Mouse (Mus musculus) hindbrain, embryonic 10.5 days (tissue): Measurements from ENCODE around the gene Trappc11. TPM values are rescaled to one million over a fixed set of nuclear protein-coding genes. Genes with fewer than 3 reads are reported as not detected.
"Not testable (repeated sequence)": the region's sequence is repeated elsewhere in the genome, so short reads cannot be mapped to it uniquely, and the experiment has no call there.

ENCODE experiments used
- DNase-seq: peaks from one replicate; pipeline ENCODE4 v3.0.0-alpha.2; 2017; ENCODE audit warnings: low spot score
- H3K27ac ChIP-seq: fragments of 300-500 bp; sonication (generic); 2 replicates; pipeline ENCODE4 v1.5.1; 2016; ENCODE audit warnings: mild to moderate bottlenecking, moderate library complexity
- H3K27me3 ChIP-seq: fragments of 300-500 bp; sonication (generic); 2 replicates; pipeline ENCODE4 v1.6.1; 2016; ENCODE audit warnings: mild to moderate bottlenecking; ENCODE audit not compliant: poor library complexity, insufficient read depth, severe bottlenecking
- H3K36me3 ChIP-seq: fragments of 300-500 bp; sonication (generic); 2 replicates; pipeline ENCODE4 v1.6.1; 2016; ENCODE audit warnings: mild to moderate bottlenecking, moderate library complexity
- H3K4me1 ChIP-seq: fragments of 300-500 bp; sonication (generic); replicated peaks from 2 replicates; pipeline ENCODE4 v1.6.1; 2016; ENCODE audit warnings: mild to moderate bottlenecking
- H3K4me3 ChIP-seq: fragments of 300-500 bp; sonication (generic); 2 replicates; pipeline ENCODE4 v1.5.1; 2016; ENCODE audit warnings: mild to moderate bottlenecking, moderate library complexity
- H3K9me3 ChIP-seq: fragments of 300-500 bp; sonication (generic); 2 replicates; pipeline ENCODE4 v1.6.1; 2016; ENCODE audit warnings: mild to moderate bottlenecking, moderate library complexity
- WGBS: fragments of 180-500 bp; shearing (Covaris S2); methylation state at CpG from one replicate; pipeline ENCODE4 v1.1.7; 2016; 5-methylcytosine and 5-hydroxymethylcytosine counted together
- polyA plus RNA-seq: library from polyadenylated mRNA; unstranded; fragments of >200 nt; fragmentation: Nextera tagmentation; extraction: Ambion mirVana; gene quantifications from 2 replicates; pipeline ENCODE4 v1.2.1, GENCODE M21; 2016

The Trappc11 gene
- polyA plus RNA-seq, 1 experiment from 2014 or later: 39.0 TPM

- Histone ChIP-seq H3K27ac (no peak overlapping the region), H3K4me3 (no peak overlapping the region), H3K27me3 (no peaks in the 10 kb centered on the region), H3K36me3 (no peaks in the 10 kb centered on the region), H3K4me1 (no peaks in the 10 kb centered on the region), H3K9me3 (peaks cover 19% of the 10 kb centered on the region)
- WGBS: 89% methylated on average over 10 of the region's 10 CpGs
- no peak for DNase-seq
Measured at GRCm38 (mm10) chr8:47461650-47462049, 71.6 kb downstream of the Trappc11 start.

DNA sequence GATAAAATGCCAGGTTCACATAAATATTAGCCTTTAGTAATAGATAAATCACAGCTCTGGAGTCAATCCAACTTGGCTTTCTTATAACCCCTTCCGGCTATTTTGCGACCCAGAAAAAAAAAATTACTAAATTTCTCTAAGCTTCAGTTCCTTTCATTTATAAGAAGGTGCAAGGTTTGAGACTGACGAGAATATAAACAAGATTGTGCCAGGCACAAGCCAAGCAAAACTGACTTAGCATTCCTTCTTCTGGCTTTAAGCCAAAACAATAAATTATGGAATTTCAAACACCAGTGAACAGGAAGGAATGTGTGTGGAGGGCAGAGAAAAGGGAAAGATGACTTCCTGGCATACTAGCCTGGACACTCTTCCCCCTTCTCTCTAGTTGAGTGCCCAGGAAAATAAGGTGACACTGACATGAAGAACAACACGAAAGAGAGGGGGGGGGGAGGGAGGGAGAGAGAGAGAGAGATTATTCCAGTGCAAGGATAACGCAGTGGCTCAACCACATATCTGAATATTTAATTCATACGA is 74.0 kb downstream of the Trappc11 start:
- WGBS: 89% methylated on average over 6 of the region's 6 CpGs
- peaks cover 18% of the 10 kb centered on the region for H3K9me3 ChIP-seq
- H3K4me1 ChIP-seq: no peaks in the 10 kb centered on the region
- no peaks in the 10 kb centered on the region for H3K27me3 ChIP-seq
- H3K27ac ChIP-seq: no peak overlapping the region
- H3K36me3 ChIP-seq: no peaks in the 10 kb centered on the region
- no peak for DNase-seq
- H3K4me3 ChIP-seq: no peak overlapping the region

- Histone ChIP-seq H3K4me3 (no peak overlapping the region), H3K27me3 (no peaks in the 10 kb centered on the region), H3K4me1 (no peaks in the 10 kb centered on the region), H3K9me3 (peaks cover 18% of the 10 kb centered on the region), H3K36me3 (no peaks in the 10 kb centered on the region), H3K27ac (no peak overlapping the region)
- no peak for DNase-seq
- WGBS: 94% methylated on average over 10 of the region's 10 CpGs
Measured at GRCm38 (mm10) chr8:47458591-47458990, 74.7 kb downstream of the Trappc11 start.

GRCm38 (mm10) chr8:47449211-47449610 is 84.1 kb downstream of the Trappc11 start:
- H3K9me3 ChIP-seq, H3K36me3 ChIP-seq, DNase-seq, H3K27me3 ChIP-seq, H3K4me1 ChIP-seq, H3K4me3 ChIP-seq, H3K27ac ChIP-seq: not testable (repeated sequence)
- WGBS: 95% methylated on average over 2 of the region's 2 CpGs

DNA sequence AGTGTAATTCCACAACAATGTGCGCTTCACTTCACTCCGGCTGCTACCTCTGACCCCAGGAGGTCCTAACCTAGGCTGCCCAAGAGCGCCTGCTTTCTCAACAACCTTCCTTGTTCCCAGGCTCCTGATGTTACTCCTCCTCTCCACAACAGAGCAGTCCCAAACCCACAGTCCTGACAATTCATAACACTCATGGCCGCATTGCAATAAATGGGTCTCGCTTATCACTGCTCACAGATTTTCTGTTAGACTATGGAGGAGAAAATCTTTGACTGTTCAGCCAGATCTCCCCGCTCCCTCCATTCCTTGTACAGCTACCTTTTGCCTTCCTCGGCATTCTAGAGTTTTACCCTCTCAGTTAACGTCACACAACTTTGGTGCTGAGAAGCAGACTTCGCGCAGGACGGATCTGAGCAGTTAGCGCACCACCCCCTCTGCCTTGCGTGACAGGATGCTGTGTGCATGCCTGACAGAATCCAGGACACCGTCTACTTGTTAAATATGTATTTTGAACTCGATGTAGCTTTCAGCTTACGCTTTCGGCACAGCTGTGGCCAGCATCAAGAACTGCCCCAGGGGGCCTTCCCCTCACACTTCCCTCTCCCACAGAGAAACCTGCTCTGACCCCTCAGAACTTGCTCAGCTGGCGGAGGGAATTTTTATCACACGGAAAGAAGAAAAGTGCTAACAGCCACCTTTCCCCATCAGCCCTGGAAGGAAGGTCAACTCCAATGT is 86.8 kb downstream of the Trappc11 start, which contains the start of gene Stox2:
Gene Stox2 (minus strand): TSS at position 51 of the 735 bp plus-strand sequence.
- Histone ChIP-seq H3K4me3 (no peak within 1 kb of the TSS), H3K36me3 (no peaks in the 10 kb centered on the region), H3K27ac (no peak within 1 kb of the TSS), H3K4me1 (no peaks in the 10 kb centered on the region), H3K27me3 (no peaks in the 10 kb centered on the region), H3K9me3 (peaks cover 4% of the 10 kb centered on the region; the same call in 1 of the 2 replicates)
- WGBS: 86% methylated on average over 19 of the region's 19 CpGs
- DNase-seq: no peak

Other genes with a start within 250 kb of the Trappc11 start
- gene Stox2, start 87.1 kb downstream of the Trappc11 start, polyA plus RNA-seq: 18.4 and 23.2 TPM in 2 replicates
- 43.8 and 48.6 TPM in 2 replicates for gene Rwdd4a, start 194 bp upstream of the Trappc11 start, polyA plus RNA-seq
- gene Ing2, start 142.1 kb upstream of the Trappc11 start, polyA plus RNA-seq: 11.4 and 11.7 TPM in 2 replicates
- gene Cdkn2aip, start 180.5 kb upstream of the Trappc11 start, polyA plus RNA-seq: 39.2 and 39.9 TPM in 2 replicates